Mouse (Mus musculus) ES-CJ7 (cell line): ENCODE data around the gene Klrb1b.

Experiments used
- DNase-seq: peaks from one replicate; pipeline ENCODE4 v3.0.0; 2011; ENCODE audit warnings: low read depth, low spot score

Gene Klrb1b

GRCm38 (mm10) chr6:128826132-128826531, at the start of gene Klrb1b, which contains the start of gene Gm44511:
Gene Klrb1b (minus strand): TSS chr6:128826331.
Gene Gm44511 (minus strand): TSS chr6:128826315.
- DNase-seq: no peak

- no peak for DNase-seq
Measured at GRCm38 (mm10) chr6:128871910-128872610, 45.9 kb upstream of the Klrb1b start.

- peak; percentile 69 for DNase-seq
Measured at GRCm38 (mm10) chr6:128868861-128869260, 42.7 kb upstream of the Klrb1b start.

GRCm38 (mm10) chr6:128857976-128858375, 31.8 kb upstream of the Klrb1b start:
- DNase-seq: no peak

- no peak for DNase-seq
Measured at GRCm38 (mm10) chr6:128856250-128856649, 30.1 kb upstream of the Klrb1b start.

- no peak for DNase-seq
Measured at GRCm38 (mm10) chr6:128855477-128855876, 29.3 kb upstream of the Klrb1b start.

- no peak for DNase-seq
Measured at GRCm38 (mm10) chr6:128854895-128855294, 28.8 kb upstream of the Klrb1b start.

- peak; percentile 88 for DNase-seq
Measured at GRCm38 (mm10) chr6:128854024-128854820, 28.1 kb upstream of the Klrb1b start.

- DNase-seq: no peak
Measured at GRCm38 (mm10) chr6:128852766-128853165, 26.6 kb upstream of the Klrb1b start.

- DNase-seq: no peak
Measured at GRCm38 (mm10) chr6:128851151-128851550, 25.0 kb upstream of the Klrb1b start.

GRCm38 (mm10) chr6:128850671-128851070, 24.5 kb upstream of the Klrb1b start:
- DNase-seq: no peak

GRCm38 (mm10) chr6:128849902-128850301, 23.8 kb upstream of the Klrb1b start:
- peak; percentile 67 for DNase-seq

GRCm38 (mm10) chr6:128847401-128847800, 21.3 kb upstream of the Klrb1b start:
- DNase-seq: no peak

GRCm38 (mm10) chr6:128845998-128846542, 19.9 kb upstream of the Klrb1b start:
- no peak for DNase-seq

- DNase-seq: peak; percentile 97
Measured at GRCm38 (mm10) chr6:128845319-128845979, 19.3 kb upstream of the Klrb1b start.

- no peak for DNase-seq
Measured at GRCm38 (mm10) chr6:128844586-128845080, 18.5 kb upstream of the Klrb1b start.

- peak; percentile 45 for DNase-seq
Measured at GRCm38 (mm10) chr6:128844131-128844530, 18.0 kb upstream of the Klrb1b start.

GRCm38 (mm10) chr6:128843479-128843992, 17.4 kb upstream of the Klrb1b start:
- DNase-seq: peak; percentile 90

GRCm38 (mm10) chr6:128842945-128843478, 16.9 kb upstream of the Klrb1b start:
- peak; percentile 97 for DNase-seq

- no peak for DNase-seq
Measured at GRCm38 (mm10) chr6:128842356-128842944, 16.3 kb upstream of the Klrb1b start.
